Mouse (Mus musculus): Measurements from ENCODE around the gene Acan. TPM values are rescaled to one million over a fixed set of nuclear protein-coding genes. Genes with fewer than 3 reads are reported as not detected.

Gene Acan
- polyA plus RNA-seq, 1 experiment from 2014 or later, result 1.8 TPM

DNA sequence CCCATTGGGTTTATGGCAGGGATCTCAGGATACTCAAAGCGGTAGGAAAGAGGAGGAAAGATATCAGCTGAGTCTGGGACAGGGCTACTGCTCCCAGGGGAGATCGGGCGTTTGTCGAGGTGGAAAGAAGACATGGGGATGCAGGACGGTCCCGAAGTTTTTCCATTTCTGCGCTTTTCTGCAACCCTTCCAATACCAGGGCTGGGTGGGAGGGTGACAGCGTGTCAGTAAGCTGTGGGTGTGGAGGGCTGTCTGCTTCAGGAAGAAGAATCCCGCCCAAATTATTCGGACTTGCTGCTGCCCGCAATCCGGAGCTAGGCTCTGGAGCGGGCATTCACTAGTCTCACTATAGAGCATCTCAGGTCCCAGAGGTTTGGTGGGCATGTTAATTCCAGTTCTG lies 828 bp downstream of the Acan start:
- no peaks in the 10 kb centered on the region for H3K36me3 ChIP-seq (ENCODE audit: control insufficient read depth, insufficient read depth, low read length)
- peak overlapping the region; percentile 91 for H3K4me2 ChIP-seq (ENCODE audit: low read length)
- H3K9ac ChIP-seq (ENCODE audit: low read length), result no peak overlapping the region
- no peaks in the 10 kb centered on the region for H3K9me3 ChIP-seq (ENCODE audit: control insufficient read depth, low read length)
- no peak overlapping the region for H3K4me3 ChIP-seq (ENCODE audit: control insufficient read depth in 1 of 2, insufficient read depth in 1 of 2, low read depth in 1 of 2, low read length in 2 of 2)
- peaks cover 77% of the 10 kb centered on the region for H3K27me3 ChIP-seq (ENCODE audit: control insufficient read depth, insufficient read depth, low read length)
- H3K4me1 ChIP-seq (ENCODE audit: control insufficient read depth in 2 of 2, insufficient read depth in 2 of 2, low read length in 2 of 2), result peaks cover 0 to 16% of the 10 kb centered on the region in 2 experiments; a peak in 2 of 4 replicates
- no peak for ATAC-seq (ENCODE audit: insufficient number of reproducible peaks, insufficient read depth, low FRiP score, low read depth)
- WGBS, result 14% methylated on average over 13 of the region's 13 CpGs
- no peak overlapping the region for H3K27ac ChIP-seq (replicated peaks in 1 of 2; ENCODE audit: control insufficient read depth in 1 of 2, insufficient read depth in 1 of 2, low read depth in 2 of 2, low read length in 2 of 2)

DNA sequence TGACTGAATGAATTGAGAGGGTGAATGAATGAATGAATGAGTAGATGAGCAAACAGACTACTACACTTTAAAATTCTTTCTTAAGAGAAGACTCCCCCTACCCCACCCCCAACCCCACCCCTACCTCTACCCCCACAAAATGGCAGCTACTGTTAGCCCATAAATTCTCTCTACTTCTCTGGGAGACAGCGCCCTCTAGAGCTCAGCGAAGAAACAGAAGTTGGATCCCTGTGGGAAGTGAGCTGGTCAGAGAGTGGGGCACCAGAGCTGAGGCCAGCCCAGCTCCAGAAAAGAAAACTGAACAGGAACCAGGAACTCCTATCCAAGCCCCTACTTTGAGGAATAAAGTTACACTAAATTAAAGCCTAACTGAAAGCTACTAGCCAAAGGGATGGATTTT lies 5.3 kb downstream of the Acan start:
- Histone ChIP-seq H3K4me2 (ENCODE audit: low read length) (no peak overlapping the region), H3K4me1 (ENCODE audit: control insufficient read depth in 2 of 2, insufficient read depth in 2 of 2, low read length in 2 of 2) (peaks cover 0 to 1% of the 10 kb centered on the region in 2 experiments; a peak in 1 of 4 replicates), H3K9me3 (ENCODE audit: control insufficient read depth, low read length) (no peaks in the 10 kb centered on the region), H3K36me3 (ENCODE audit: control insufficient read depth, insufficient read depth, low read length) (no peaks in the 10 kb centered on the region), H3K4me3 (ENCODE audit: control insufficient read depth in 1 of 2, insufficient read depth in 1 of 2, low read depth in 1 of 2, low read length in 2 of 2) (no peak overlapping the region), H3K27me3 (ENCODE audit: control insufficient read depth, insufficient read depth, low read length) (peaks cover 47% of the 10 kb centered on the region), H3K27ac (replicated peaks in 1 of 2; ENCODE audit: control insufficient read depth in 1 of 2, insufficient read depth in 1 of 2, low read depth in 2 of 2, low read length in 2 of 2) (no peak overlapping the region), H3K9ac (ENCODE audit: low read length) (no peak overlapping the region)
- ATAC-seq (ENCODE audit: insufficient number of reproducible peaks, insufficient read depth, low FRiP score, low read depth), result no peak
- 6% methylated on average over 2 of the region's 2 CpGs for whole genome bisulfite sequencing

DNA sequence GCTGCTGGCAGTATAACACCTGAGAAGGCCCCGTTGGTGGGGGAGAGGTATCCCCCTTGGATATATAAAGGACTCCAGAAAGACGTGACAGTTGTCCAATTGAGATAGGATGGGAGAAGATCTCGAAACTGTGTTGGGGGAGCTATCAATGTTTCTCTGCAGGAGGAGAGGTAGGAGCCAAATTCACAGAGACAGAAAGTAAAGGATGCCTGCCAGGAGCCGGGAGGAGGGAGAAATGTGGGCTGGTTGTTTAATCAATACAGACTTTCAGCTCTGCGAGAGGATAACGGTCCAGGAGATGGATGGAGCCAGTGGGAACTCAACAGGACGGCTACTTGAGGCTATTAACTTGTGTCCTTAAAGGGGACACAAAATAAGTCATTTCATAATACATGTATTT lies 14.2 kb downstream of the Acan start:
- H3K36me3 ChIP-seq (ENCODE audit: control insufficient read depth, insufficient read depth, low read length), result no peaks in the 10 kb centered on the region
- peaks cover 0 to 6% of the 10 kb centered on the region in 2 experiments; a peak in 3 of 4 replicates for H3K4me1 ChIP-seq (ENCODE audit: control insufficient read depth in 2 of 2, insufficient read depth in 2 of 2, low read length in 2 of 2)
- ATAC-seq (ENCODE audit: insufficient number of reproducible peaks, insufficient read depth, low FRiP score, low read depth), result no peak
- no peak overlapping the region for H3K4me2 ChIP-seq (ENCODE audit: low read length)
- WGBS, result 69% methylated on average over 7 of the region's 7 CpGs
- no peak overlapping the region for H3K27ac ChIP-seq (replicated peaks in 1 of 2; ENCODE audit: control insufficient read depth in 1 of 2, insufficient read depth in 1 of 2, low read depth in 2 of 2, low read length in 2 of 2)
- no peak overlapping the region for H3K4me3 ChIP-seq (ENCODE audit: control insufficient read depth in 1 of 2, insufficient read depth in 1 of 2, low read depth in 1 of 2, low read length in 2 of 2)
- H3K27me3 ChIP-seq (ENCODE audit: control insufficient read depth, insufficient read depth, low read length), result 0 out of 2 replicates have a peak, but pooled peaks cover 3% of the 10 kb centered on the region
- no peak overlapping the region for H3K9ac ChIP-seq (ENCODE audit: low read length)
- no peaks in the 10 kb centered on the region for H3K9me3 ChIP-seq (ENCODE audit: control insufficient read depth, low read length)

DNA sequence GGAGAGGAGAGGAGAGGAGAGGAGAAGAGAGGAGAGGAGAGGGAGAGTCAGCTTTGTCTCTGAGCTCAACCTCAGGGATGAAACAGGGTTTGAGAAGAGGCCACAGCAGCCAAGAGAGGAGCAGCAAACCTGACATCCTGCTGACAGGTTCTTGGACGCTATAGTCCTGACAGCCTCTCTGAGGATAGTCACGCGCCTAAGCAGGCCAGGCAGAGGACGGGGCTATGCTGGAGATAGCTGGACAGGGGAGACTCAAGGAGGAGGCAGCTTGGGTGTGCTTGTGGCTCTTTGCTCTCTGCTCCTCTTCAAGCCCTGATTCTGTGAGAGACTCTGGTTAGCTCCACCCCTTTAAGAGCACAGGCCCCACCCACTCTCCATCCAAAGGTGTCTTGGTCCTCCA lies 14.9 kb downstream of the Acan start:
- Histone ChIP-seq H3K4me2 (ENCODE audit: low read length) (no peak overlapping the region), H3K36me3 (ENCODE audit: control insufficient read depth, insufficient read depth, low read length) (no peaks in the 10 kb centered on the region), H3K9ac (ENCODE audit: low read length) (no peak overlapping the region), H3K27ac (replicated peaks in 1 of 2; ENCODE audit: control insufficient read depth in 1 of 2, insufficient read depth in 1 of 2, low read depth in 2 of 2, low read length in 2 of 2) (no peak overlapping the region), H3K9me3 (ENCODE audit: control insufficient read depth, low read length) (no peaks in the 10 kb centered on the region), H3K4me3 (ENCODE audit: control insufficient read depth in 1 of 2, insufficient read depth in 1 of 2, low read depth in 1 of 2, low read length in 2 of 2) (no peak overlapping the region), H3K4me1 (ENCODE audit: control insufficient read depth in 2 of 2, insufficient read depth in 2 of 2, low read length in 2 of 2) (peaks cover 0 to 6% of the 10 kb centered on the region in 2 experiments; a peak in 3 of 4 replicates), H3K27me3 (ENCODE audit: control insufficient read depth, insufficient read depth, low read length) (0 out of 2 replicates have a peak, but pooled peaks cover 3% of the 10 kb centered on the region)
- WGBS, result 5% methylated on average over 4 of the region's 4 CpGs
- ATAC-seq (ENCODE audit: insufficient number of reproducible peaks, insufficient read depth, low FRiP score, low read depth), result 0 out of 2 replicates have a peak, but pooled peaks have one; percentile 17

DNA sequence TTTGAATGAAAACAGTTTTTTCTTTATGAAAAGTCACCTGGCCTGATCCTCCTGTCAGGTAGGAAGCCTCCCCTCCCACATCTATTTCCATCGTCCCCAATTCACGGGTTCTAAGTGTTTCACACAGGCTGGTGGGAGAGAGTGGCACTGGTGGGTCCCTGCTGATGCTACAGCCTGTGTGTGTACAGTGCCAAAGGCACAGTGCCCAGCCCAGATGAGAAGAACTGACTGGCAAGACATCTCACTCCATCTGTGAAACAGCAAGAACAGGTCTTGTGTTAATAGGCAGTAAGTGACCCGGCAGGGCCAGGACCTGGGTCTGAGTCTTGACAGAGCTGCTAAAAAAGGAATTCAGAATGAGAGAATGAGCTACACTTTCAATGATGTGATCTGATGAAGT lies 25.9 kb downstream of the Acan start:
- no peak overlapping the region for H3K9ac ChIP-seq (ENCODE audit: low read length)
- no peaks in the 10 kb centered on the region for H3K9me3 ChIP-seq (ENCODE audit: control insufficient read depth, low read length)
- WGBS, result 59% methylated on average over 3 of the region's 3 CpGs
- peaks cover 11% of the 10 kb centered on the region; the same call in 1 of the 2 replicates for H3K27me3 ChIP-seq (ENCODE audit: control insufficient read depth, insufficient read depth, low read length)
- no peak overlapping the region for H3K4me3 ChIP-seq (ENCODE audit: control insufficient read depth in 1 of 2, insufficient read depth in 1 of 2, low read depth in 1 of 2, low read length in 2 of 2)
- no peaks in the 10 kb centered on the region for H3K4me1 ChIP-seq (ENCODE audit: control insufficient read depth in 2 of 2, insufficient read depth in 2 of 2, low read length in 2 of 2)
- H3K27ac ChIP-seq (replicated peaks in 1 of 2; ENCODE audit: control insufficient read depth in 1 of 2, insufficient read depth in 1 of 2, low read depth in 2 of 2, low read length in 2 of 2), result no peak overlapping the region
- H3K4me2 ChIP-seq (ENCODE audit: low read length), result no peak overlapping the region
- ATAC-seq (ENCODE audit: insufficient number of reproducible peaks, insufficient read depth, low FRiP score, low read depth), result no peak
- no peaks in the 10 kb centered on the region for H3K36me3 ChIP-seq (ENCODE audit: control insufficient read depth, insufficient read depth, low read length)

DNA sequence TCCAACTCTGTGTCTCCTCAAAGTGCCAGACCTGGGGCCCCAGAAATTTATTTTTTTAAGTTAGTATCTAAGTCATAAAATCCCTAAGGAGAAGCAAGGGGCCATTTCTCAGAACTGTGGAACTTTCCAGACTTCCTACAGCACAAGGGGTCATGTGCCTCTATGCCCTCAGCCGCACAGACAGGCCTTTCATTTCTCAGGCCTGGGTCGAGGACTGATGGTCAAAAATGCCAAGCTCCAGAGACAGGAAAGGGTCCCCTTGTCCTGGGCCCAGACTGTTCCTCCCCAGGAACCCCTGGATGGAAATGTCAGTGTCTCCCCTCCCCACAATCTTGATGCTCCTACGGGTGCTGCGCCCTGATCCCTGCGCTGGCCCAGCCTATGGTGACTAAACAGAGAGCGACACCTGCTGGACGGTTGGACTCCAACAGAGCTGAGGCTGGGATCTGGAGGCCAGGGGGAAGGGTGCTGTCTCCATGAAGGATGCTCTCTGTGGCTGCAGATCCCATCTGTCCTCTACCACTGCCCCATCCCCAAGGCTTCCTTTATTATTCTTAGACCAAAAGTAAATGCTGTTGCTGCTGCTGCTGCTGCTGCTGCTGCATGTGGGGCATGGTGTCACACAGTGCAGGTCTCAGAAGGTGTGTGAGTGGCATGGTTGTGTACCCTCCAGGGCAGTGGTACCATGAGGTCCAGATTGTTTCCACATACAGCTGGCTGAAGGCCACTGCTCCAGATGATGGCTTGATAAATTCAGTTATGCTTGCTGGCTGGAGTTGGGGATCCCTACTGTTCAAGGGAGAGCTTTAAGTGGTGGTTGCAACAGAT lies 27.5 kb downstream of the Acan start:
- no peaks in the 10 kb centered on the region for H3K4me1 ChIP-seq (ENCODE audit: control insufficient read depth in 2 of 2, insufficient read depth in 2 of 2, low read length in 2 of 2)
- H3K4me2 ChIP-seq (ENCODE audit: low read length), result no peak overlapping the region
- H3K4me3 ChIP-seq (ENCODE audit: control insufficient read depth in 1 of 2, insufficient read depth in 1 of 2, low read depth in 1 of 2, low read length in 2 of 2), result no peak overlapping the region
- WGBS, result 26% methylated on average over 7 of the region's 7 CpGs
- H3K36me3 ChIP-seq (ENCODE audit: control insufficient read depth, insufficient read depth, low read length), result no peaks in the 10 kb centered on the region
- H3K27ac ChIP-seq (replicated peaks in 1 of 2; ENCODE audit: control insufficient read depth in 1 of 2, insufficient read depth in 1 of 2, low read depth in 2 of 2, low read length in 2 of 2), result no peak overlapping the region
- no peak overlapping the region for H3K9ac ChIP-seq (ENCODE audit: low read length)
- ATAC-seq (ENCODE audit: insufficient number of reproducible peaks, insufficient read depth, low FRiP score, low read depth), result no peak; the same call in 1 of the 2 replicates
- no peaks in the 10 kb centered on the region for H3K9me3 ChIP-seq (ENCODE audit: control insufficient read depth, low read length)
- peaks cover 11% of the 10 kb centered on the region; the same call in 1 of the 2 replicates for H3K27me3 ChIP-seq (ENCODE audit: control insufficient read depth, insufficient read depth, low read length)

DNA sequence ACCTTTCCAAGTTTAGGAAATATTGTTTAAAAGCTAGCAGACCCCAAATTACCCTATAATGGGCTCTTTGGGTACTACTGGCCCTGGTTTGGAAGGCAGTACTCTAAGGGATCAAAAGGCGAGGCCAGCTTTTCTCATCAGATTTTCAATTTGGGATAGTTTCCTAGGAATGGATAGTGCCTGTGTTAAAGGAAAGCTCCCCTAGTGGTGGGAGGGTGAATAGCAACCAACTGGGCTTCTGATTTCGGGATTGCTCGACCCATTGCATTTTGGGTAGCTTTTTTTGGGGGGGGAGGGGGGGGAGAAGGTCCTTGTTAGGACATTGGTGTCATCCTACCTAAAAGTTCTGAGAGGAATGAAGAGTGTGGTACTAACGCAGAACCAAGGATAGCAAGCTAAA lies 35.8 kb downstream of the Acan start:
- no peak overlapping the region for H3K9ac ChIP-seq (ENCODE audit: low read length)
- WGBS, result 75% methylated on average over 4 of the region's 4 CpGs
- ATAC-seq (ENCODE audit: insufficient number of reproducible peaks, insufficient read depth, low FRiP score, low read depth), result no peak
- H3K36me3 ChIP-seq (ENCODE audit: control insufficient read depth, insufficient read depth, low read length), result no peaks in the 10 kb centered on the region
- no peak overlapping the region for H3K27ac ChIP-seq (replicated peaks in 1 of 2; ENCODE audit: control insufficient read depth in 1 of 2, insufficient read depth in 1 of 2, low read depth in 2 of 2, low read length in 2 of 2)
- H3K4me1 ChIP-seq (ENCODE audit: control insufficient read depth in 2 of 2, insufficient read depth in 2 of 2, low read length in 2 of 2), result no peaks in the 10 kb centered on the region
- no peak overlapping the region for H3K4me2 ChIP-seq (ENCODE audit: low read length)
- H3K4me3 ChIP-seq (ENCODE audit: control insufficient read depth in 1 of 2, insufficient read depth in 1 of 2, low read depth in 1 of 2, low read length in 2 of 2), result no peak overlapping the region
- H3K9me3 ChIP-seq (ENCODE audit: control insufficient read depth, low read length), result no peaks in the 10 kb centered on the region
- H3K27me3 ChIP-seq (ENCODE audit: control insufficient read depth, insufficient read depth, low read length), result no peaks in the 10 kb centered on the region

Data from heart, embryonic 14.5 days (tissue).